ENCODE assay signal across 14 mouse cellular contexts in the genomic region with DNA sequence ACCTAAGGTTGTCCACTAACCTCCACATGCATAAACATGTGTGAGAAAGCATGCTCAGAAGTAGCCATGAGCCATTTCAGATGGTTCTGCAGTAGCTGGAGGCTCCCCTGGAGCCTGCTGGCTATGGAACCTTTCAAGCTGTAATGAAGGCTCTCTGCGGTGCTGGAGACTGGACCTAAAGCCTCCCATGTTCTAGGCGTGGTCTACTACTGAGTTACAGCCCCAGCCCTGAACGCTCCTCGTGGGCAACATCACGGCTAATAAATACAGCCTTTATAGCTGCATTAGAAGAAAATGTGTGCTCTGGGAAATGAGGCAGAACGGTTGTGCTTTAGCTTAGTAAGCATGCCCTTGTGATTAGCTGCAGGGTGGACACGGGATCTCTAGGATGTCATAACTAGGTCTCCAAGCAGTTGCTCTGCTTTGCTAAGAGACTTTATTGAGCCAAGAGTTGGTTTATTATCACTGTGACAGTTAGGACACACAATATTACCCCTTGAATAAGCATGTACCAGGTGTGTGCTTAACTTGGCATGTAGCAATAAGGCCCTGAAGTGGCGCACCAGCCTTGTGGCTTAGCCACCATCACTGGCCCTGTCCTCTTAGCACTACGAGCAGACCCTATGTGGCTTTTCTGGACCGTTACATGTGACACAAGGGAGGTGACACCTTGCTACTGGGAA.
DNase-seq lines count a peak whose midpoint lies in the region; ATAC-seq and TF ChIP-seq lines count a peak whose summit lies in the region.
"Had no signal": no experiment of that assay in that cellular context is flagged by ENCODE, and none has a peak within 500 bp of the region (broad histone marks: within the 10 kb centered on the region; RNA-seq: fewer than 3 reads in every experiment).

No protein-coding gene starts in this region.

- H3K4me1 ChIP-seq in hindbrain, postnatal 0 days (ENCODE audit: insufficient read depth, low read length): no peaks in the 10 kb centered on the region
- peaks cover 20% of the 10 kb centered on the region for H3K4me1 ChIP-seq in hindbrain, embryonic 13.5 days (replicated peaks)
- peaks cover 14% of the 10 kb centered on the region for H3K4me1 ChIP-seq in thymus, adult 2 months (replicated peaks; ENCODE audit: control insufficient read depth, insufficient read depth, low read length)
- H3K4me1 ChIP-seq: forebrain, embryonic 15.5 days had no signal

- H3K4me2 ChIP-seq in hindbrain, postnatal 0 days (ENCODE audit: low read depth, low read length): no peak overlapping the region
- no peak overlapping the region for H3K4me2 ChIP-seq in hindbrain, embryonic 13.5 days
- H3K4me2 ChIP-seq: forebrain, embryonic 15.5 days; lung, embryonic 15.5 days; midbrain, embryonic 12.5 days had no signal

- H3K4me3 ChIP-seq in hindbrain, postnatal 0 days (ENCODE audit: low read length): no peak overlapping the region
- no peak overlapping the region for H3K4me3 ChIP-seq in hindbrain, embryonic 13.5 days
- H3K4me3 ChIP-seq in thymus, adult 2 months (ENCODE audit: control insufficient read depth, insufficient read depth, low read length): no peak overlapping the region
- H3K4me3 ChIP-seq: forebrain, embryonic 15.5 days; lung, embryonic 15.5 days; midbrain, embryonic 12.5 days had no signal

- peak; percentile 51 for ATAC-seq in hindbrain, postnatal 0 days
- ATAC-seq in hindbrain, embryonic 13.5 days (ENCODE audit: low FRiP score): no peak
- ATAC-seq: forebrain, embryonic 15.5 days had no signal

- no peak for TF ChIP-seq CTCF in hindbrain, postnatal 0 days (IDR thresholded peaks at IDR 0.05; ENCODE audit: low read depth)
- TF ChIP-seq CTCF in thymus, adult 2 months (IDR thresholded peaks at IDR 0.05; ENCODE audit: borderline replicate concordance, control insufficient read depth, extremely low read depth, insufficient read depth, low read length, poor library complexity): no peak

- no peaks in the 10 kb centered on the region for H3K27me3 ChIP-seq in hindbrain, postnatal 0 days (ENCODE audit: insufficient read depth, low read length)
- no peaks in the 10 kb centered on the region for H3K27me3 ChIP-seq in hindbrain, embryonic 13.5 days
- no peaks in the 10 kb centered on the region for H3K27me3 ChIP-seq in thymus, adult 2 months (ENCODE audit: control insufficient read depth, insufficient read depth, low read length)
- H3K27me3 ChIP-seq: forebrain, embryonic 15.5 days; lung, embryonic 15.5 days; midbrain, embryonic 12.5 days had no signal

- no peaks in the 10 kb centered on the region for H3K9me3 ChIP-seq in hindbrain, postnatal 0 days (ENCODE audit: low read length)
- no peaks in the 10 kb centered on the region for H3K9me3 ChIP-seq in hindbrain, embryonic 13.5 days
- H3K9me3 ChIP-seq: forebrain, embryonic 15.5 days; lung, embryonic 15.5 days; midbrain, embryonic 12.5 days had no signal

- TF ChIP-seq POLR2A in thymus, adult 2 months (IDR thresholded peaks at IDR 0.05; ENCODE audit: control insufficient read depth, extremely low read depth, insufficient read depth, low read length, poor library complexity): no peak

- peak; percentile 89 for DNase-seq in heart, adult 11 months
- DNase-seq in heart, adult 18-20 months: no peak
- DNase-seq in hindbrain, postnatal 0 days (ENCODE audit: low spot score): no peak
- no peak for DNase-seq in thymus, adult 2 months
- no peak for DNase-seq in thymus, postnatal 10 days (ENCODE audit: low spot score in 2 of 2)
- no peak for DNase-seq in layer of hippocampus, postnatal 25 days (ENCODE audit: extremely low spot score in 1 of 2, low spot score in 1 of 2)
- DNase-seq in right cerebral cortex, postnatal 10 days (ENCODE audit: low spot score in 2 of 2): no peak
- DNase-seq: cerebellum, postnatal 36 days; gastrocnemius, postnatal 25 days; kidney, adult 11 months had no signal

- WGBS in hindbrain, postnatal 0 days: 87% methylated on average over 10 of the region's 10 CpGs
- 73% methylated on average over 10 of the region's 10 CpGs for WGBS in hindbrain, embryonic 13.5 days
- WGBS in thymus, adult 2 months: 60% methylated on average over 10 of the region's 10 CpGs

- H3K27ac ChIP-seq in hindbrain, postnatal 0 days: no peak overlapping the region
- no peak overlapping the region for H3K27ac ChIP-seq in hindbrain, embryonic 13.5 days
- peak overlapping the region; percentile 45 for H3K27ac ChIP-seq in thymus, adult 2 months (ENCODE audit: control insufficient read depth, insufficient read depth, low read length)
- H3K27ac ChIP-seq: forebrain, embryonic 15.5 days; lung, embryonic 15.5 days; midbrain, embryonic 12.5 days had no signal

- no peak overlapping the region for H3K9ac ChIP-seq in hindbrain, postnatal 0 days (replicated peaks; ENCODE audit: low read length)
- H3K9ac ChIP-seq in hindbrain, embryonic 13.5 days: no peak overlapping the region
- H3K9ac ChIP-seq: forebrain, embryonic 15.5 days; lung, embryonic 15.5 days; midbrain, embryonic 12.5 days had no signal

- H3K36me3 ChIP-seq in hindbrain, postnatal 0 days (ENCODE audit: insufficient read depth, low read length): no peaks in the 10 kb centered on the region
- H3K36me3 ChIP-seq in hindbrain, embryonic 13.5 days: no peaks in the 10 kb centered on the region
- peaks cover 14% of the 10 kb centered on the region; the same call in 1 of the 2 replicates for H3K36me3 ChIP-seq in thymus, adult 2 months (ENCODE audit: control insufficient read depth, insufficient read depth, low read length)
- H3K36me3 ChIP-seq: forebrain, embryonic 15.5 days; lung, embryonic 15.5 days; midbrain, embryonic 12.5 days had no signal
